Mouse (Mus musculus): ENCODE data around the gene Dach1. TPM values are rescaled to one million over a fixed set of nuclear protein-coding genes. Genes with fewer than 3 reads are reported as not detected.

Dach1 gene
- polyA plus RNA-seq, 1 experiment from 2014 or later: 9.4 TPM

DNA sequence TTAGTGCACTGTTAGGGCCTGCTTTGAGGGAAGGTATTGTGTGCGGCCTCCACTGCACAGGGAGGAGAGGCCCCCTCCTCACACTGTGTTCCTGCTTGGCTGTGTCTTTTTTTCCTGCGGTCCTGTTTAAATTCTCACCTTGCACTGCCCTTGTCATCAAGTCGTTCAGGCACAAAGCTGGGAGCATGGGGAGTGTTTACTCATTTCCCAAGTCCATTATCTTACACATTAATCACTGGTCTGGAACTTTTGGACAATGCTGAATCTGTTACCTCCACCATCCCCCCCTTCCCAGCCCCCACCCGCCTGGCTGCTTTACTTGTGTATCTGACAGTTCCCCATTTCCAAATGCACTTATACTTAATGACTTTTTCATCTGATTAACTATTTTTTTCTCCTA is 97.7 kb downstream of the Dach1 start:
- 17% methylated on average over 4 of the region's 4 CpGs for WGBS
- Histone ChIP-seq H3K4me2 (ENCODE audit: low read length) (no peak overlapping the region), H3K9me3 (replicated peaks; ENCODE audit: control insufficient read depth, low read length, poor library complexity, severe bottlenecking) (no peaks in the 10 kb centered on the region), H3K9ac (ENCODE audit: low read depth, low read length) (no peak overlapping the region), H3K36me3 (ENCODE audit: control insufficient read depth, insufficient read depth, low read length) (no peaks in the 10 kb centered on the region), H3K4me3 (ENCODE audit: low read depth, low read length) (no peak overlapping the region), H3K27ac (ENCODE audit: low read length) (no peak overlapping the region), H3K4me1 (ENCODE audit: control insufficient read depth, insufficient read depth, low read length) (peaks cover 13% of the 10 kb centered on the region), H3K27me3 (ENCODE audit: control insufficient read depth, insufficient read depth, low read depth, low read length) (no peaks in the 10 kb centered on the region)
- ATAC-seq: no peak

DNA sequence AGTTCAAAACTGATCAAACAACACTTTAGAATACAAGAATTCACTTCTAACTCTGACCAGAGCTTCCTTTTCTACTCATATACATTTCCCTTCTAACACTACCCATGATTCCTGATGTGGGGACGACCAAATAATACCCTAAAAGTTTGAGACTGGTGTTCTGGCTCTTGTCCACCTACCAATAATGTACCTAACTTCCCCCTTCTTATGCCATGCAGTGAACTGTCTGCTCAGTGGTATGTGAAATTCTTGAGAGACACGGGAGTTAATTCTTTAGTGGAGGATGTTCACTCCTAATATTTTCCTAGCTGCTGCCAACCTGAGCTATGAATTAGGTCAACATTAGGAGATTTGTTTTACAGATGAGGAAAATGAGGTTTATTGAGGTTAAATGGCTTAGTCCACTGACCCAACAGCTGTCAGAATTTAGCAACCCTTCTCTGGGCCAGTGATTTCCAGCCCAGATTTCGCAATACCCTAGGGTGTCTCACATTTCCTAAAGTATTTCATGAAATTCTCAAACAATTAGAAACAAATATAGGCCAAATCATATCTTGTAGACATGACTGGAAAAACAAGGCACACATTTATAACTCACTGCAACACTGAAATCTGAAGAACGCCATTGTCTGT is 102.2 kb downstream of the Dach1 start:
- Histone ChIP-seq H3K36me3 (ENCODE audit: control insufficient read depth, insufficient read depth, low read length) (no peaks in the 10 kb centered on the region), H3K4me2 (ENCODE audit: low read length) (no peak overlapping the region), H3K9me3 (replicated peaks; ENCODE audit: control insufficient read depth, low read length, poor library complexity, severe bottlenecking) (no peaks in the 10 kb centered on the region), H3K27me3 (ENCODE audit: control insufficient read depth, insufficient read depth, low read depth, low read length) (no peaks in the 10 kb centered on the region), H3K27ac (ENCODE audit: low read length) (no peak overlapping the region), H3K4me1 (ENCODE audit: control insufficient read depth, insufficient read depth, low read length) (peaks cover 9% of the 10 kb centered on the region), H3K4me3 (ENCODE audit: low read depth, low read length) (no peak overlapping the region), H3K9ac (ENCODE audit: low read depth, low read length) (no peak overlapping the region)
- 86% methylated on average over 4 of the region's 4 CpGs for WGBS
- no peak for ATAC-seq

DNA sequence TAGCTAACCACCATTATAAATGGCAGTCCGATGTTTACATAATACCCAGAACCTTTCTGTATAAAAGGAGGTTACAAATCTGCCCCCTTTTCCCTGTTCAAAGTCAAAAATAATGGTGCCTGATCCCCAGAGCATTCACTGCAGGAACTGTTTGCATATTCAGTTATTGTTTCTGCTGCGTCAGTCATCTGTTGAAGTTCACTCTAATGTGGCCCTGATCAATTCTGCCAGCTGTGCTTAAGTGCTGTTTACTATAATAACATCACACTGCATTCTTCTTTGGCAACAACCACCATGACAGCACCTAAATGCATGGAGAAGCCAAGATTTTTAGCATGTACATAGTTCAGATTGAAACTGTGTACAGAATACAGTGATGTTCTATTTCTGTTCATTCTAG is 105.4 kb downstream of the Dach1 start:
- no peaks in the 10 kb centered on the region for H3K36me3 ChIP-seq (ENCODE audit: control insufficient read depth, insufficient read depth, low read length)
- no peak overlapping the region for H3K27ac ChIP-seq (ENCODE audit: low read length)
- H3K27me3 ChIP-seq (ENCODE audit: control insufficient read depth, insufficient read depth, low read depth, low read length): no peaks in the 10 kb centered on the region
- no peak overlapping the region for H3K4me3 ChIP-seq (ENCODE audit: low read depth, low read length)
- no peak for ATAC-seq
- no peak overlapping the region for H3K4me2 ChIP-seq (ENCODE audit: low read length)
- no peaks in the 10 kb centered on the region for H3K9me3 ChIP-seq (replicated peaks; ENCODE audit: control insufficient read depth, low read length, poor library complexity, severe bottlenecking)
- no peak overlapping the region for H3K9ac ChIP-seq (ENCODE audit: low read depth, low read length)
- 18% methylated on average over 2 of the region's 2 CpGs for WGBS
- H3K4me1 ChIP-seq (ENCODE audit: control insufficient read depth, insufficient read depth, low read length): peaks cover 2% of the 10 kb centered on the region; the same call in 1 of the 2 replicates

DNA sequence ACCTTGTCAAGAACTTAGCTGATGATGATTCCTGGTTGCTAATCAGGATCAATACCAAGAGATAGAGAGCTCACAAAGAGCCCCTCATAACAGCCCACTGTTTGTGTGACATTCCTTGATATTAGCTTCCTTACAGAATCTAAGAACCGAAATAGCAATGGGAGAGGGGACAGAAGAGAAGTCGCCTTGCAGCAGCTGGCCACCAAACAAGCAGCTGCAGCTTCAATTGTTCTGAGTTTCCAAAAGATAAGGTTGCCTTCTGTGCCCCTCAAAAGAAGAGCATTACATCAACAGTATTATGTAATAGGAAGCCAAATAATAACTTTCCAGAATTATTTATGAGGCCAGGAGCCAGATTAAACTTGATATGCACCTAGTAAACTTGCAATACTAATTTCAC is 120.2 kb downstream of the Dach1 start:
- H3K4me3 ChIP-seq (ENCODE audit: low read depth, low read length): no peak overlapping the region
- no peak overlapping the region for H3K27ac ChIP-seq (ENCODE audit: low read length)
- H3K36me3 ChIP-seq (ENCODE audit: control insufficient read depth, insufficient read depth, low read length): no peaks in the 10 kb centered on the region
- no peak overlapping the region for H3K4me2 ChIP-seq (ENCODE audit: low read length)
- H3K9ac ChIP-seq (ENCODE audit: low read depth, low read length): no peak overlapping the region
- ATAC-seq: no peak
- WGBS: 21% methylated on average over 2 of the region's 2 CpGs
- no peaks in the 10 kb centered on the region for H3K9me3 ChIP-seq (replicated peaks; ENCODE audit: control insufficient read depth, low read length, poor library complexity, severe bottlenecking)
- H3K4me1 ChIP-seq (ENCODE audit: control insufficient read depth, insufficient read depth, low read length): no peaks in the 10 kb centered on the region
- H3K27me3 ChIP-seq (ENCODE audit: control insufficient read depth, insufficient read depth, low read depth, low read length): no peaks in the 10 kb centered on the region

DNA sequence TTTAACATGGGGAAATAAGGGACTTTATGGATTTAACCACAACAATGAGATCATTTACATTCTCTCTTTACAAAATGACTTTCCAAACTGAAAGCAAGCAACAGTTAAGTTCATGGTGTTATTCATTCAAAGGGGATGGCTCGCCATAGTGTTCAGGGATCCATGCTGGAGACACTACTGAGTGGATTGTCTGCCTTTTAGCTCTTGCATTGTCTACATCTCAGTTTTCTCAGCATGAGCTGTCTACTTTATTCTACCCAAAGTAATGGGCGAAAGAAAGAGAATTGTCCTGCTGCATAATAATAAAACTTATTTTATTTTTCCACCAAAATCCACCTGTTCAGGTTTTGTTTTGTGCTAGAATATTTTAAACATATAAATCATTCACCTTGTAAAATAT is 121.2 kb downstream of the Dach1 start:
- no peak overlapping the region for H3K4me2 ChIP-seq (ENCODE audit: low read length)
- H3K4me1 ChIP-seq (ENCODE audit: control insufficient read depth, insufficient read depth, low read length): no peaks in the 10 kb centered on the region
- H3K27me3 ChIP-seq (ENCODE audit: control insufficient read depth, insufficient read depth, low read depth, low read length): no peaks in the 10 kb centered on the region
- no peaks in the 10 kb centered on the region for H3K9me3 ChIP-seq (replicated peaks; ENCODE audit: control insufficient read depth, low read length, poor library complexity, severe bottlenecking)
- no peak overlapping the region for H3K27ac ChIP-seq (ENCODE audit: low read length)
- no peak overlapping the region for H3K9ac ChIP-seq (ENCODE audit: low read depth, low read length)
- ATAC-seq: no peak
- WGBS: 30% methylated on average over 2 of the region's 2 CpGs
- no peak overlapping the region for H3K4me3 ChIP-seq (ENCODE audit: low read depth, low read length)
- H3K36me3 ChIP-seq (ENCODE audit: control insufficient read depth, insufficient read depth, low read length): no peaks in the 10 kb centered on the region

DNA sequence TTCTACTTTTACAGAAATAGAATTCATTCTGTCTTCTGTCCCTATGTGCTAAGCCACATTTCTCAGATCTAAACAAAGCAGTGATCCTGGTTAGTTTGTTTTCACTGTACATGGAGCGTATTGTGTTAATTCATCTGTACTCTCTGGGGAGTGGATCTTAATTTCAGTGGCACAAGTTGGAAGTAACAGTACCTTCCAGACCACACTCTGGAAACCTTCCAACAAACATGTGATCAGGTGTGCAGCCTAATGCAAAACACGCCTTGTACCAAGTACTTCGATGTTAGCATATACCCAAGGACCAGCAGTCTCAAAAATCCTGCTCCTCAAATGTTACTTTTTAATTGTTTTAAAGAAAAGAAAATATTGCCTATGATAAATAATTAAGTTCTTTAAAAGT is 121.9 kb downstream of the Dach1 start:
- Histone ChIP-seq H3K4me2 (ENCODE audit: low read length) (no peak overlapping the region), H3K27me3 (ENCODE audit: control insufficient read depth, insufficient read depth, low read depth, low read length) (no peaks in the 10 kb centered on the region), H3K9me3 (replicated peaks; ENCODE audit: control insufficient read depth, low read length, poor library complexity, severe bottlenecking) (no peaks in the 10 kb centered on the region), H3K4me3 (ENCODE audit: low read depth, low read length) (no peak overlapping the region), H3K4me1 (ENCODE audit: control insufficient read depth, insufficient read depth, low read length) (no peaks in the 10 kb centered on the region), H3K9ac (ENCODE audit: low read depth, low read length) (no peak overlapping the region), H3K27ac (ENCODE audit: low read length) (no peak overlapping the region), H3K36me3 (ENCODE audit: control insufficient read depth, insufficient read depth, low read length) (no peaks in the 10 kb centered on the region)
- ATAC-seq: no peak
- WGBS: 52% methylated on average over 3 of the region's 3 CpGs

DNA sequence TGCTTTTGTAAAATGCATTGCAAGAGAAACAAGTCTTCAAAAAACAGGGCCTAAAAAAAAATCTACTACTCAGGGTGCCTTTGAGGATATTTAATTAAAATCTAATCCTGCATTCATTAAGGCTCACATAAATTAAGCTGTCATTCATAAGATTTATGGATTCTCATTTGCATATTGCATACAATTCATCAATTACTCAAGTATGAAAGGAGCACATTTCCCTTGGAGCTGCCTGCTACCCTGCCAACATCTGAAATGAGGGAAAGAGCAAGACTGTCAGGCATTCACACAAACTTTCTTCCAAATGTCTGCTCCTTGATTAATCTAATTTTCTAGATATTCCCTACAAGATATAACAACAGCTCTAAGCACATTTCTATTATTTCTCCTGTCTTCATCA is 122.6 kb downstream of the Dach1 start:
- no peak for ATAC-seq
- H3K27ac ChIP-seq (ENCODE audit: low read length): no peak overlapping the region

DNA sequence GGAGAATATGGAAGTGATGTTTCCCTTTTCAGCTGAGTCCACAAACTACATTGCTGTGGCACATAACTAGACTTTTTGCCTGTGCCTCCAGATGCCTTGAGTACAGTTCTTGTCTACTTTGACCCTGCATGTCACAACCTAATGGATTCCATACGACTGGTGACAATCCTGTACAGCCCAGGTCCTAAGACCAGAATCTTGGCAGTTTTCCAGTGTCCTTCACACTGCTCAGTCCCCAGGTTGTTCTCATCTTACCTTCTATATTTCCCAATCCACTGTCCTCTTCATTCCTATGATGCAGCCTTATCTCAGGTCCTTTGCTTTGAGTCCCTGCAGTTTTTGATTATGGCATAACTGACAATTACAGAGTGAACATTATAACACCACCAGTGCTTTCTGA is 131.0 kb downstream of the Dach1 start:
- H3K9me3 ChIP-seq (replicated peaks; ENCODE audit: control insufficient read depth, low read length, poor library complexity, severe bottlenecking): no peaks in the 10 kb centered on the region
- no peaks in the 10 kb centered on the region for H3K27me3 ChIP-seq (ENCODE audit: control insufficient read depth, insufficient read depth, low read depth, low read length)
- 48% methylated on average over 1 of the region's 1 CpGs for WGBS

More for the DNA sequence above, 122.6 kb downstream of the Dach1 start:
- Histone ChIP-seq H3K9me3 (replicated peaks; ENCODE audit: control insufficient read depth, low read length, poor library complexity, severe bottlenecking) (no peaks in the 10 kb centered on the region), H3K4me1 (ENCODE audit: control insufficient read depth, insufficient read depth, low read length) (no peaks in the 10 kb centered on the region), H3K36me3 (ENCODE audit: control insufficient read depth, insufficient read depth, low read length) (no peaks in the 10 kb centered on the region), H3K4me3 (ENCODE audit: low read depth, low read length) (no peak overlapping the region), H3K4me2 (ENCODE audit: low read length) (no peak overlapping the region), H3K9ac (ENCODE audit: low read depth, low read length) (no peak overlapping the region), H3K27me3 (ENCODE audit: control insufficient read depth, insufficient read depth, low read depth, low read length) (no peaks in the 10 kb centered on the region)

DNA sequence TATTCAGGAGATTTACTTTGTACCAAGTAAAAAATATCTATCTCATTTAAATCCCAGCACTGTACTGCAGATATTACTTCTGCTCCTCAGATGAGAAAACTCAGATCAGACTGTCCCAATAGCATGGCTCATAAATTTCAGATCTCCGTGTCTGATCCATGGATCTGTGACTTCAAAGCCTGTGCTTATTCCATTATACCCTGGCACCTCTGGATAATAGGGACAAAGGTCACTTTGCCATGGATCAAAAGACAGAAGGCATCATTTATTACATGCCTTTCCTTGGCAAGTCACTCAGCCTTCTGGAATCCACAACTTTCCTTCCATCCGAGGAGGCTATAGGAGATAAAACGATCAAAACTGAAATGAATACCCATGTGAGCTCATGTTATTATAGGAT is 132.4 kb downstream of the Dach1 start:
- Histone ChIP-seq H3K4me2 (ENCODE audit: low read length) (no peak overlapping the region), H3K9me3 (replicated peaks; ENCODE audit: control insufficient read depth, low read length, poor library complexity, severe bottlenecking) (no peaks in the 10 kb centered on the region), H3K36me3 (ENCODE audit: control insufficient read depth, insufficient read depth, low read length) (no peaks in the 10 kb centered on the region), H3K4me1 (ENCODE audit: control insufficient read depth, insufficient read depth, low read length) (no peaks in the 10 kb centered on the region), H3K27ac (ENCODE audit: low read length) (no peak overlapping the region), H3K27me3 (ENCODE audit: control insufficient read depth, insufficient read depth, low read depth, low read length) (no peaks in the 10 kb centered on the region), H3K9ac (ENCODE audit: low read depth, low read length) (no peak overlapping the region), H3K4me3 (ENCODE audit: low read depth, low read length) (no peak overlapping the region)
- 44% methylated on average over 3 of the region's 3 CpGs for WGBS
- no peak for ATAC-seq

More for the DNA sequence above, 131.0 kb downstream of the Dach1 start:
- Histone ChIP-seq H3K27ac (ENCODE audit: low read length) (no peak overlapping the region), H3K9ac (ENCODE audit: low read depth, low read length) (no peak overlapping the region), H3K4me3 (ENCODE audit: low read depth, low read length) (no peak overlapping the region), H3K4me2 (ENCODE audit: low read length) (no peak overlapping the region), H3K4me1 (ENCODE audit: control insufficient read depth, insufficient read depth, low read length) (no peaks in the 10 kb centered on the region), H3K36me3 (ENCODE audit: control insufficient read depth, insufficient read depth, low read length) (no peaks in the 10 kb centered on the region)
- ATAC-seq: no peak

Data from midbrain, embryonic 16.5 days (tissue).